Mouse (Mus musculus): ENCODE results near the gene Tbkbp1. TPM values are rescaled to one million over a fixed set of nuclear protein-coding genes. Genes with fewer than 3 reads are reported as not detected.
A peak's percentile ranks its signal among the peaks of the same experiment; 100 is the strongest.
"Not testable (repeated sequence)": the region's sequence is repeated elsewhere in the genome, so short reads cannot be mapped to it uniquely, and the experiment has no call there.

Tbkbp1 gene
- polyA plus RNA-seq (2021): 2.8 TPM

- ATAC-seq: no peak
These were observed at the start of gene Tbkbp1 for GRCm38 (mm10) chr11:97151343-97151801. Gene Tbkbp1, minus strand, starts transcription at chr11:97151495.

GRCm38 (mm10) chr11:97199519-97199918 is 48.2 kb upstream of the Tbkbp1 start:
- no peak for ATAC-seq
- TF ChIP-seq CTCF (IDR thresholded peaks at IDR 0.05): no peak

More at GRCm38 (mm10) chr11:97151343-97151801, at the start of gene Tbkbp1:
- ChIA-PET CTCF (no interaction called here), POLR2A (no interaction called here)
- in situ Hi-C loops (cut with MboI; ENCODE audit: low pct_unique_long_range_greater_than_20kb): no loop called here
- no peak for TF ChIP-seq CTCF (IDR thresholded peaks at IDR 0.05)
- no peak for DNase-seq (ENCODE audit: low read depth, low spot score)
- H3K27me3 ChIP-seq: peaks cover 20% of the 10 kb centered on the region

GRCm38 (mm10) chr11:97198601-97199000 is 47.3 kb upstream of the Tbkbp1 start:
- ChIA-PET CTCF (no interaction called here), POLR2A (no interaction called here)
- H3K27me3 ChIP-seq: no peaks in the 10 kb centered on the region
- no peak for DNase-seq (ENCODE audit: low read depth, low spot score)
- in situ Hi-C loops (cut with MboI; ENCODE audit: low pct_unique_long_range_greater_than_20kb): no loop called here
- ATAC-seq: no peak
- TF ChIP-seq CTCF (IDR thresholded peaks at IDR 0.05): peak; percentile 82

More at GRCm38 (mm10) chr11:97199519-97199918, 48.2 kb upstream of the Tbkbp1 start:
- in situ Hi-C loops (cut with MboI; ENCODE audit: low pct_unique_long_range_greater_than_20kb): no loop called here
- POLR2A ChIA-PET: interaction anchor here (0.6 kb wide), 2 partner anchors 135 to 176 kb away, joined by 3 to 4 read pairs; no protein-coding TSS in a partner anchor
- DNase-seq (ENCODE audit: low read depth, low spot score): no peak
- no peaks in the 10 kb centered on the region for H3K27me3 ChIP-seq
- CTCF ChIA-PET: interaction anchor here (0.8 to 2.0 kb wide), 2 partner anchors 10 to 111 kb away, joined by 3 to 7 read pairs; no protein-coding TSS in a partner anchor

GRCm38 (mm10) chr11:97197021-97197420 is 45.7 kb upstream of the Tbkbp1 start:
- no peak for ATAC-seq
- ChIA-PET POLR2A (interaction anchor here (1.1 kb wide), 1 partner anchor 114 kb away, joined by 3 read pairs; no protein-coding TSS in a partner anchor), CTCF (no interaction called here)
- H3K27me3 ChIP-seq: no peaks in the 10 kb centered on the region
- in situ Hi-C loops (cut with MboI; ENCODE audit: low pct_unique_long_range_greater_than_20kb): no loop called here
- DNase-seq (ENCODE audit: low read depth, low spot score): no peak
- TF ChIP-seq CTCF (IDR thresholded peaks at IDR 0.05): no peak

GRCm38 (mm10) chr11:97196541-97196940 is 45.2 kb upstream of the Tbkbp1 start:
- no peak for DNase-seq (ENCODE audit: low read depth, low spot score)
- no peak for ATAC-seq
- in situ Hi-C loops (cut with MboI; ENCODE audit: low pct_unique_long_range_greater_than_20kb): no loop called here
- ChIA-PET POLR2A (interaction anchor here (1.1 kb wide), 1 partner anchor 115 kb away, joined by 3 read pairs; no protein-coding TSS in a partner anchor), CTCF (no interaction called here)
- H3K27me3 ChIP-seq: no peaks in the 10 kb centered on the region
- no peak for TF ChIP-seq CTCF (IDR thresholded peaks at IDR 0.05)

GRCm38 (mm10) chr11:97192621-97192951 is 41.3 kb upstream of the Tbkbp1 start:
- no peaks in the 10 kb centered on the region for H3K27me3 ChIP-seq
- TF ChIP-seq CTCF (IDR thresholded peaks at IDR 0.05): no peak
- CTCF ChIA-PET: no interaction called here
- ATAC-seq: no peak
- DNase-seq (ENCODE audit: low read depth, low spot score): no peak
- in situ Hi-C loops (cut with MboI; ENCODE audit: low pct_unique_long_range_greater_than_20kb): no loop called here
- POLR2A ChIA-PET: no interaction called here

- CTCF ChIA-PET: no interaction called here
- no peak for TF ChIP-seq CTCF (IDR thresholded peaks at IDR 0.05)
These were observed 40.8 kb upstream of the Tbkbp1 start for GRCm38 (mm10) chr11:97191915-97192620.

GRCm38 (mm10) chr11:97190992-97191391 is 39.7 kb upstream of the Tbkbp1 start:
- no peak for TF ChIP-seq CTCF (IDR thresholded peaks at IDR 0.05)
- in situ Hi-C loops (cut with MboI; ENCODE audit: low pct_unique_long_range_greater_than_20kb): no loop called here
- POLR2A ChIA-PET: no interaction called here
- CTCF ChIA-PET: no interaction called here
- ATAC-seq (no peak), DNase-seq (ENCODE audit: low read depth, low spot score) (no peak)
- no peaks in the 10 kb centered on the region for H3K27me3 ChIP-seq

More at GRCm38 (mm10) chr11:97191915-97192620, 40.8 kb upstream of the Tbkbp1 start:
- no peak for DNase-seq (ENCODE audit: low read depth, low spot score)
- POLR2A ChIA-PET: no interaction called here
- ATAC-seq: no peak
- no peaks in the 10 kb centered on the region for H3K27me3 ChIP-seq
- in situ Hi-C loops (cut with MboI; ENCODE audit: low pct_unique_long_range_greater_than_20kb): no loop called here

- CTCF ChIA-PET: interaction anchor here (0.8 kb wide), 1 partner anchor 139 kb away, joined by 3 read pairs; no protein-coding TSS in a partner anchor
- DNase-seq (ENCODE audit: low read depth, low spot score); ATAC-seq; H3K27me3 ChIP-seq; in situ Hi-C loops (cut with MboI; ENCODE audit: low pct_unique_long_range_greater_than_20kb); POLR2A ChIA-PET: not testable (repeated sequence)
These were observed 38.4 kb upstream of the Tbkbp1 start for GRCm38 (mm10) chr11:97189645-97190044.

GRCm38 (mm10) chr11:97189231-97189630 is 37.9 kb upstream of the Tbkbp1 start:
- H3K27me3 ChIP-seq: no peaks in the 10 kb centered on the region
- in situ Hi-C loops (cut with MboI; ENCODE audit: low pct_unique_long_range_greater_than_20kb): no loop called here
- TF ChIP-seq CTCF (IDR thresholded peaks at IDR 0.05): no peak
- POLR2A ChIA-PET: interaction anchor here (1.5 kb wide), 1 partner anchor 15 kb away, joined by 3 read pairs; no protein-coding TSS in a partner anchor
- DNase-seq (ENCODE audit: low read depth, low spot score) (no peak), ATAC-seq (no peak)
- CTCF ChIA-PET: no interaction called here

GRCm38 (mm10) chr11:97188643-97188955 is 37.3 kb upstream of the Tbkbp1 start:
- POLR2A ChIA-PET: interaction anchor here (1.1 to 1.5 kb wide), 2 partner anchors 14 to 122 kb away, joined by 3 to 6 read pairs; no protein-coding TSS in a partner anchor
- no peak for ATAC-seq
- TF ChIP-seq CTCF (IDR thresholded peaks at IDR 0.05): no peak
- CTCF ChIA-PET: no interaction called here
- in situ Hi-C loops (cut with MboI; ENCODE audit: low pct_unique_long_range_greater_than_20kb): no loop called here
- no peaks in the 10 kb centered on the region for H3K27me3 ChIP-seq
- DNase-seq (ENCODE audit: low read depth, low spot score): no peak
